Mouse (Mus musculus) myocyte (in vitro differentiated cells): ENCODE data around the gene Mtmr3. TPM values are rescaled to one million over a fixed set of nuclear protein-coding genes. Genes with fewer than 3 reads are reported as not detected.
"Not testable (repeated sequence)": the region's sequence is repeated elsewhere in the genome, so short reads cannot be mapped to it uniquely, and the experiment has no call there.

Experiments
- H3K27me3 ChIP-seq: one replicate; pipeline ENCODE4 v1.6.1; 2011; ENCODE audit not compliant: control insufficient read depth, insufficient read depth, insufficient read length
- H3K36me3 ChIP-seq: one replicate; pipeline ENCODE4 v1.6.1; 2011; ENCODE audit not compliant: control insufficient read depth, insufficient read depth
- H3K4me2 ChIP-seq: one replicate; pipeline ENCODE4 v1.6.1; 2011; ENCODE audit warnings: low read depth, control low read depth
- H3K4me3 ChIP-seq: one replicate; pipeline ENCODE4 v1.5.1; 2011; ENCODE audit warnings: mild to moderate bottlenecking, control low read depth, moderate library complexity
- H3K79me2 ChIP-seq: one replicate; pipeline ENCODE4 v1.6.1; 2011; ENCODE audit not compliant: control insufficient read depth, insufficient read depth
- H3ac ChIP-seq: one replicate; pipeline ENCODE4 v1.6.1; 2011; ENCODE audit not compliant: control insufficient read depth, insufficient read length
- CEBPB ChIP-seq: IDR thresholded peaks from 2 replicates; pipeline ENCODE4 v1.6.1; 2011; ENCODE audit warnings: mild to moderate bottlenecking, moderate library complexity; ENCODE audit not compliant: poor library complexity, insufficient read depth, severe bottlenecking
- E2F4 ChIP-seq: IDR thresholded peaks from one replicate; pipeline ENCODE4 v1.6.1; 2011; ENCODE audit warnings: mild to moderate bottlenecking, control low read depth, moderate library complexity; ENCODE audit not compliant: insufficient read depth
- MAX ChIP-seq: IDR thresholded peaks from one replicate; pipeline ENCODE4 v1.6.1; 2011; ENCODE audit warnings: low read depth, mild to moderate bottlenecking, control low read depth
- MYOD1 ChIP-seq, 3 experiments: IDR thresholded peaks; one replicate each; pipeline ENCODE4 v1.6.1; 2011; ENCODE audit warnings: control low read depth in 2 of 3, low read depth in 2 of 3, mild to moderate bottlenecking in 2 of 3, moderate library complexity in 1 of 3; ENCODE audit not compliant: insufficient read length in 2 of 3, control insufficient read depth in 1 of 3
- MYOG ChIP-seq, 3 experiments: IDR thresholded peaks; one replicate each; pipeline ENCODE4 v1.6.1; 2011; ENCODE audit warnings: control low read depth in 2 of 3, low read depth in 2 of 3, mild to moderate bottlenecking in 2 of 3; ENCODE audit not compliant: insufficient read length in 2 of 3, control insufficient read depth in 1 of 3, insufficient read depth in 1 of 3
- POLR2A ChIP-seq: IDR thresholded peaks from one replicate; pipeline ENCODE4 v1.6.1; 2011; ENCODE audit warnings: low read depth, mild to moderate bottlenecking, control low read depth, moderate library complexity; ENCODE audit not compliant: insufficient read length
- POLR2AphosphoS2 ChIP-seq: IDR thresholded peaks from one replicate; pipeline ENCODE4 v1.6.1; 2011; ENCODE audit warnings: low read depth, control low read depth; ENCODE audit not compliant: insufficient read length
- REST ChIP-seq: IDR thresholded peaks from one replicate; pipeline ENCODE4 v1.6.1; 2011; ENCODE audit warnings: mild to moderate bottlenecking, control low read depth, moderate library complexity; ENCODE audit not compliant: insufficient read depth, insufficient read length
- SRF ChIP-seq: IDR thresholded peaks from one replicate; pipeline ENCODE4 v1.6.1; 2011; ENCODE audit warnings: low read depth; ENCODE audit not compliant: control insufficient read depth, insufficient read length
- TCF12 ChIP-seq: IDR thresholded peaks from one replicate; pipeline ENCODE4 v1.6.1; 2011; ENCODE audit warnings: mild to moderate bottlenecking, control low read depth; ENCODE audit not compliant: poor library complexity, insufficient read depth, severe bottlenecking
- TCF3 ChIP-seq: IDR thresholded peaks from one replicate; pipeline ENCODE4 v1.6.1; 2011; ENCODE audit warnings: low read depth, control low read depth; ENCODE audit not compliant: insufficient read length
- USF1 ChIP-seq: IDR thresholded peaks from one replicate; pipeline ENCODE4 v1.6.1; 2011; ENCODE audit warnings: low read depth, mild to moderate bottlenecking, control low read depth, moderate library complexity
- polyA plus RNA-seq: library from polyadenylated mRNA; unstranded; fragments of >200 nt; fragmentation: generic; extraction: Trizol; gene quantifications from one replicate; pipeline ENCODE4 v1.2.1, GENCODE M21; 2012; ENCODE audit warnings: missing spikeins

Mtmr3 gene
- polyA plus RNA-seq, 1 experiment = 26.9 TPM

DNA sequence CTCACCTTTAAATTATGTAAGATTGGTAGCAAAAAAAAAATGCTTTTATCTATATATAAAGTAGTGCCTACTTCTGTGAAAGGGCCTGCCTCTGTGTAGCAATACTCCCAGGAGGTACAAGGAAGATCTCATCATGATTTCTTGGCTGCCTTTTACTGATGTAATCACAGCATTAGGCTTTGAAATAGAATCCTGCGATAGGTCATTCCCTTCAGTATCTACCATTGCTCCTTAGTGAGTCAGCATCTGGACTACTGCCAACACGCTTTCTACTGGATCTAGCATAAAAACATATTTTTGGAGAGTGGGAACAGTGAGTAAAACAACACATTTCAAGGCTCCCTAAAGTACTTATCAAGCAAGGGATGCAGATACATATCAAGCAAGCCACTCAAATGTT, 16.0 kb downstream of the Mtmr3 start:
- Histone ChIP-seq H3K79me2 (peaks cover 90% of the 10 kb centered on the region), H3K27me3 (no peaks in the 10 kb centered on the region), H3ac (no peak overlapping the region), H3K36me3 (no peaks in the 10 kb centered on the region), H3K4me3 (no peak overlapping the region), H3K4me2 (peak overlapping the region; percentile 58)
- TF ChIP-seq USF1 (no peak), TCF3 (no peak), TCF12 (no peak), CEBPB (peak; percentile 89), MYOD1 (IDR thresholded peaks at IDR 0.05; ENCODE audit: control insufficient read depth in 1 of 3, insufficient read length in 2 of 3, low read depth in 2 of 3) (no peak), MAX (no peak)

DNA sequence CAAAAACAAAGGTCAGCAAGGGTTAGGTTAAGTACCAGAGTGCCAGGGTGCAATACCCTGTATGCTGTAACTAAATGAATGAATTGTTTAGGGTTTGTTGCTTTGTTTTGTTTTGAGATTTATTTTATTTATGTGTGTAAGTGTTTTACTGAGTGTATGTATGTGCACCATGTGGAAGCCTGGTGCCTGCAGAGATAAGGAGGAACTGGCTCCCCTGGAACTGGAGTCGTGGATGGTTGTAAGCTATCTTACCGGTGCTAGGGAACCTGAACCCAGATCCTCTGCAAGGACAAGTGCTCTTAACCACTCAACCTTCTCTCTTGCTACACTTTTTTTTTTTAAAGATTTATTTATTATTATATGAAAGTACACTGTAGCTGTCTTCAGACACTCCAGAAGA, 17.6 kb downstream of the Mtmr3 start:
- Histone ChIP-seq H3ac (no peak overlapping the region), H3K36me3 (no peaks in the 10 kb centered on the region), H3K27me3 (no peaks in the 10 kb centered on the region), H3K4me3 (no peak overlapping the region), H3K4me2 (no peak overlapping the region), H3K79me2 (peaks cover 74% of the 10 kb centered on the region)
- no peak for TF ChIP-seq REST
- TF ChIP-seq SRF = no peak
- TF ChIP-seq MAX = no peak
- TF ChIP-seq TCF3 = no peak
- TF ChIP-seq POLR2AphosphoS2 = no peak
- TF ChIP-seq USF1 = no peak
- TF ChIP-seq E2F4 = no peak
- TF ChIP-seq MYOD1 (IDR thresholded peaks at IDR 0.05; ENCODE audit: control insufficient read depth in 1 of 3, insufficient read length in 2 of 3, low read depth in 2 of 3) = no peak
- no peak for TF ChIP-seq CEBPB
- TF ChIP-seq TCF12 = no peak
- no peak for TF ChIP-seq MYOG (IDR thresholded peaks at IDR 0.05; ENCODE audit: control insufficient read depth in 1 of 3, insufficient read depth in 1 of 3, insufficient read length in 2 of 3, low read depth in 2 of 3)
- TF ChIP-seq POLR2A = no peak

DNA sequence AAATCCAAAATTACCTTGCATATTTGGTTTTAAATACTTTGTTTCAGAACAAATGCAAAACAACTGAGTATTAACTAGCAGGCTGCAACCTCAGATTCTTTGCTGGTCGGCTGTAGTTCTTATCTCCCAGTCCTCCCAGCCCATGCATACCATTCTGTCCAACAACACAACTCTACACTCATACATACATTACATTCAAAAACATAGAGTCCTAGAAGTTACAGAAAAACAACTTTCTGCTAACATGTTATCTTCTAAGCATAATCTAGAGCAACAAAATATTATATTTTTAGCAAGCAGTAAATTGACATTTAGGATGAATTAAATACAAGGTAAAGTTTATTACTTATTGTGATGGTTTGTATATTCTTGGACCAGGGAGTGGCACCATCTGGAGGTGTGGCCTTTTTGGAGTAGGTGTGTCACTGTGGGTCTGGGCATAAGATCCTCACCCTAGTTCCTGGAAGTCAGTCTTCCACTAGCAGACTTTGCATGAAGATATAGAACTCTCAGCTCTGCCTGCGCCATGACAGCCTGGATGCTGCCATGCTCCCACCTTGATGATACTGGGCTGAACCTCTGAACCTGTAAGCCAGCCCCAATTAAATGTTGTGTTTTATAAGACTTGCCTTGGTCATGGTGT, 18.5 kb downstream of the Mtmr3 start:
- not testable (repeated sequence) for H3K36me3 ChIP-seq
- H3K79me2 ChIP-seq = peaks cover 73% of the 10 kb centered on the region

DNA sequence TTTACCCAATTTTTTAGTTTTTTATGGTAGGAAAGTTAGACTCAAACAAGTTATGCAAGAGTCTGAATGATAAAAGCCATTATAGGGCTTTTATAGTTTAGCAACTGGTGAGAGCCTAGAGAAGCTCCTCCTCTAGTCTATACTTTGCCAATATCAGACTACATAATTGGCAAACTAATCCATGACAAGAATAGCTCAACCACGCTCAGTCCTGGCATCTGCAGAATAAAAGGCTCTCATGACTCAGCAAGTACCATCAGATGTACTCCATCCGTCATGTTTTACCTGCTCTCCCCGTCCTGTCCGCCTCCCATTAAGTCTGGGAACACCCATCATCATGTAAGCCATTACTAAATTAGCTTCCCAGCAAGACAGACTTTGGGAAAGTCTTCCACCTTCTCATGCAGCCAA, 23.2 kb downstream of the Mtmr3 start:
- no peak overlapping the region for H3K4me3 ChIP-seq
- H3ac ChIP-seq = no peak overlapping the region
- H3K79me2 ChIP-seq = peaks cover 78% of the 10 kb centered on the region
- TF ChIP-seq MYOD1 (IDR thresholded peaks at IDR 0.05; ENCODE audit: control insufficient read depth in 1 of 3, insufficient read length in 2 of 3, low read depth in 2 of 3) (no peak), MAX (no peak), SRF (no peak), TCF3 (no peak), POLR2A (no peak), CEBPB (no peak), TCF12 (no peak), REST (no peak), E2F4 (no peak)
- no peak overlapping the region for H3K4me2 ChIP-seq
- H3K27me3 ChIP-seq = no peaks in the 10 kb centered on the region
- H3K36me3 ChIP-seq = no peaks in the 10 kb centered on the region

More for the DNA sequence above, 18.5 kb downstream of the Mtmr3 start:
- H3K4me3 ChIP-seq, H3K27me3 ChIP-seq, H3K4me2 ChIP-seq, H3ac ChIP-seq: not testable (repeated sequence)

DNA sequence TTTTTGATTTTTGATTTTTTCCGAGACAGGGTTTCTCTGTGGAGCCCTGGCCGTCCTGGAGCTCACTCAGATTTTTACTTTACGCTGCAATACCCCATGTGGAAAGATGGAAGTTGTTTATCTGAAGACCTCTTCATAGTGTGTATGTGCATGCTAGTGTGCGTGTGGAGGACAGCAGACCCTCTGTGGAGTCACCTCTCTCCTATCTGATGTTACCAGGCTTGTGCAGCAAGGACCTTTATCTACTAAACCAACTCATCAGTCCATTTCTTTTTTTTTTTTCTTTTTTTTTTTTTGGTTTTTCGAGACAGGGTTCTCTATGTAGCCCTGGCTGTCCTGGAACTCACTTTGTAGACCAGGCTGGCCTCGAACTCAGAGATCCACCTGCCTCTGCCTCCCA, 28.3 kb downstream of the Mtmr3 start:
- Histone ChIP-seq H3K4me2 (no peak overlapping the region), H3K36me3 (no peaks in the 10 kb centered on the region), H3K4me3 (no peak overlapping the region), H3K27me3 (no peaks in the 10 kb centered on the region), H3ac (no peak overlapping the region), H3K79me2 (peaks cover 82% of the 10 kb centered on the region)
- TF ChIP-seq USF1 = no peak
- TF ChIP-seq REST = no peak
- TF ChIP-seq POLR2AphosphoS2 = no peak
- TF ChIP-seq TCF12 = no peak
- TF ChIP-seq MYOD1 (IDR thresholded peaks at IDR 0.05; ENCODE audit: control insufficient read depth in 1 of 3, insufficient read length in 2 of 3, low read depth in 2 of 3) = no peak
- TF ChIP-seq POLR2A = no peak
- TF ChIP-seq SRF = no peak
- TF ChIP-seq TCF3 = no peak
- no peak for TF ChIP-seq E2F4

DNA sequence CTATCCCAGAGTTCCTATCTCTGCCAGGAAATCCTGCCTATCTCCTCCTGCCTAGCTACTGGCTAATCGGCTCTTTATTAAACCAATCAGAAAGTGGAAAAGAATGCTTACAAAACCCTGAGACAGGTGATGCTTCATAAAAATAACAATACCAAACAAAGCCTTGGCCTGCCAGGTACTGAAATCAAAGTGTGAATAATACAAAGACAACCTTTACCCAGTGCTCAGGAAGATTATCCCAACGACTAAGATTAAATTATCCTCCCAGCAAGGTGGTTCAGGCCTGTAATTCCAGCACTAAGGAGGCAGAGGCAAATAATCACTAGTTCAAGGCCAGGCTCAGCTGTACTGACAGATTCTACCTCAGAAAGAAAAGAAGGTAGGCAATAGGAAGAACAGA, 29.1 kb downstream of the Mtmr3 start:
- no peak overlapping the region for H3K4me3 ChIP-seq
- TF ChIP-seq USF1 (no peak), REST (no peak), POLR2AphosphoS2 (no peak), E2F4 (no peak), MAX (no peak), POLR2A (no peak), SRF (no peak), CEBPB (no peak), MYOG (IDR thresholded peaks at IDR 0.05; ENCODE audit: control insufficient read depth in 1 of 3, insufficient read depth in 1 of 3, insufficient read length in 2 of 3, low read depth in 2 of 3) (no peak), MYOD1 (IDR thresholded peaks at IDR 0.05; ENCODE audit: control insufficient read depth in 1 of 3, insufficient read length in 2 of 3, low read depth in 2 of 3) (no peak), TCF3 (no peak), TCF12 (no peak)
- no peak overlapping the region for H3K4me2 ChIP-seq
- H3ac ChIP-seq = no peak overlapping the region
- H3K27me3 ChIP-seq = no peaks in the 10 kb centered on the region
- H3K79me2 ChIP-seq = peaks cover 82% of the 10 kb centered on the region
- H3K36me3 ChIP-seq = no peaks in the 10 kb centered on the region
